Mouse (Mus musculus): ENCODE results near the gene Kmt2e.

DNA sequence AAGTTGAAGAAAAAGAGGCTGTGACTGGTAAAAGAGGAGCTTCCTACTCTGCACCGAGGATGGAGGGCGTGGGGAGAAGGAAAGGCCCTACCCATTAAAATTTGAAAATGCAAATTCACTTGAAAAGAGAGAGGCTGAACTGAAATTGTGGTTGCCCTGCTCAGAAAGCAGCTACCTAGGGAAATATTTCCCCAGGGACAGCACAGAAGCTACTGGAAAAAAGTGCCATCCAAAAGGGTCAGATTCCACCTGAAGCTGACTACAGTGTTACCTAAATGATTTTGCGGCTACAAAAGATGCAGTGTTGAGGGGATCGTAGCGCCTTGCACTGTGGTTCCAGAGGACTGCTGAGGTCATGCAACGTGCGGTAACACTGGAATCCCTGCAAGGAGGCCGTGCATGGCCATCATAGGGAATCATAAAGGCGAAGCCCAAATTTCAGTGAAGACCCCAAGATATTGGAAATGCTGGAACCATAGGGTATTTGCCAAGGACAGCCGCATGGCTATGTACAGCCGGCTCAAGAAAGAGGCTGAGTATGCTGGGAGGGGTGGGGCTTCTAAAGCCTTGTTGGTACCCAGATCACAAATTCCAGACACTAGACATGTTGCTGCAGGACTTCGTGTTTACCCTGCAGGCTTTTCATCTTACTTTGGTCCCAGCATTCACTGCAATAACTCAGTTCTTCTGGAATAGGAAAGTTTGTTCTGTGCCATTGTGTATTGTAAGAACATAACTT, 28.4 kb upstream of the Kmt2e start:
- no peak for TF ChIP-seq CTCF (IDR thresholded peaks at IDR 0.05; ENCODE audit: low read depth)
- TF ChIP-seq EP300 (IDR thresholded peaks at IDR 0.05; ENCODE audit: low read depth) = no peak
